Mouse (Mus musculus) ES-E14 (cell line): ENCODE measurements around the gene Proser2. TPM values are rescaled to one million over a fixed set of nuclear protein-coding genes. Genes with fewer than 3 reads are reported as not detected.

Experiments used
- DNase-seq: peaks from one replicate; pipeline ENCODE4 v3.0.0-alpha.2; 2013; ENCODE audit warnings: low read depth, low spot score
- H3K27ac ChIP-seq: 2 replicates; pipeline ENCODE4 v1.5.1; 2012; ENCODE audit warnings: low read depth, mild to moderate bottlenecking, low read length, moderate library complexity, mixed read lengths; ENCODE audit not compliant: poor library complexity, insufficient read depth, severe bottlenecking
- H3K36me3 ChIP-seq: 2 replicates; pipeline ENCODE4 v1.6.1; 2012; ENCODE audit warnings: mild to moderate bottlenecking, low read length, moderate library complexity, mixed read lengths; ENCODE audit not compliant: control insufficient read depth, poor library complexity, insufficient read depth, severe bottlenecking
- H3K4me1 ChIP-seq, 2 experiments: fragments of 150-350 bp in 1 of 2; sonication (generic) in 1 of 2; 2 replicates each; pipeline ENCODE4 v1.6.1; 2012; ENCODE audit warnings: low read length in 2 of 2, mild to moderate bottlenecking in 1 of 2, mixed read lengths in 1 of 2; ENCODE audit not compliant: control insufficient read depth in 2 of 2, insufficient read depth in 2 of 2, poor library complexity in 1 of 2
- H3K4me3 ChIP-seq, 2 experiments: fragments of 150-350 bp in 1 of 2; sonication (generic) in 1 of 2; 2 replicates each; pipeline ENCODE4 v1.5.1; 2012; ENCODE audit warnings: low read length in 2 of 2, low read depth in 1 of 2, mild to moderate bottlenecking in 1 of 2, mixed read lengths in 1 of 2; ENCODE audit not compliant: insufficient read depth in 1 of 2, poor library complexity in 1 of 2, severe bottlenecking in 1 of 2
- H3K9ac ChIP-seq: 2 replicates; pipeline ENCODE4 v1.6.1; 2012; ENCODE audit warnings: low read depth, mild to moderate bottlenecking, low read length, mixed read lengths; ENCODE audit not compliant: poor library complexity, insufficient read depth, severe bottlenecking
- H3K9me3 ChIP-seq: fragments of 150-350 bp; sonication (generic); 2 replicates; pipeline ENCODE4 v1.6.1; 2012; ENCODE audit warnings: low read depth, mild to moderate bottlenecking, low read length; ENCODE audit not compliant: control insufficient read depth, insufficient read depth
- CHD2 ChIP-seq: IDR thresholded peaks from 2 replicates; pipeline ENCODE4 v1.6.1; 2014; ENCODE audit warnings: mild to moderate bottlenecking, low read depth, low read length, inconsistent platforms
- HCFC1 ChIP-seq: IDR thresholded peaks from 2 replicates; pipeline ENCODE4 v1.6.1; 2012; ENCODE audit warnings: low read length, inconsistent platforms, borderline replicate concordance; ENCODE audit not compliant: insufficient read depth
- MAFK ChIP-seq: IDR thresholded peaks from 2 replicates; pipeline ENCODE4 v1.6.1; 2014; ENCODE audit warnings: mild to moderate bottlenecking, low read depth, low read length, inconsistent platforms; ENCODE audit not compliant: insufficient read depth
- ZC3H11A ChIP-seq: IDR thresholded peaks from 2 replicates; pipeline ENCODE4 v1.6.1; 2012; ENCODE audit warnings: low read depth, mild to moderate bottlenecking, inconsistent platforms, low read length, borderline replicate concordance
- ZNF384 ChIP-seq: IDR thresholded peaks from 2 replicates; pipeline ENCODE4 v1.6.1; 2012; ENCODE audit warnings: low read depth, low read length, inconsistent platforms
- in situ Hi-C, 2 experiments: fragments of 600-800 bp; cut with MboI; formaldehyde crosslinking; loops; one replicate each; pipeline ENCODE4 v1.15.1; 2025; ENCODE audit warnings: low sequenced_read_pairs in 2 of 2, inconsistent platforms in 1 of 2; ENCODE audit not compliant: unreplicated experiment in 2 of 2
- total RNA-seq: library from RNA; depleted of rRNA; stranded (reverse); fragments of 300-350 nt; gene quantifications from 2 replicates; pipeline ENCODE4 v1.2.3, GENCODE M21; 2012; rRNA removed

The Proser2 gene
- total RNA-seq, 1 experiment: 1.9 TPM

DNA sequence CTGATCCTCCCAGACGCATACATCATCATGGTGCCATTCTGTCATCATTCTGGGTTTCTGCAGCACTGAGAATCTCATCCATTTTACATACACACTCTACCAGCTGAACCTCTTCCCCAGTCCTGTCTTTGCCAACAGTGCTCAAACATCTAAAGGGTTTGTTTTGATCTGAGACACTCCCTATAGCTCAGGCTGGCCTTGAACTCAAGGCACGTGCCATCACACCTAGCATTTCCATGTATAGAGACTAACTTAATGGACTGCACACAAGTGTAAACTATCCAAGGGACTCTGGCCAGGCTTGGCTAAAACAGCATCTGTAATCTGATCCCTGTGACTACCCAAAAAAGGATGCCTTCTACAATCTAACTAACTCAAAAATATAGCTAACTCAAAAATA, 70.7 kb downstream of the Proser2 start:
- TF ChIP-seq MAFK (no peak), HCFC1 (no peak), CHD2 (no peak), ZNF384 (no peak), ZC3H11A (no peak)
- Histone ChIP-seq H3K27ac (no peak overlapping the region), H3K4me3 (no peak overlapping the region), H3K9ac (no peak overlapping the region), H3K9me3 (no peaks in the 10 kb centered on the region), H3K36me3 (peaks cover 10% of the 10 kb centered on the region), H3K4me1 (peaks cover 10 to 20% of the 10 kb centered on the region in 2 experiments)
- in situ Hi-C loops: no loop called here
- DNase-seq: no peak

DNA sequence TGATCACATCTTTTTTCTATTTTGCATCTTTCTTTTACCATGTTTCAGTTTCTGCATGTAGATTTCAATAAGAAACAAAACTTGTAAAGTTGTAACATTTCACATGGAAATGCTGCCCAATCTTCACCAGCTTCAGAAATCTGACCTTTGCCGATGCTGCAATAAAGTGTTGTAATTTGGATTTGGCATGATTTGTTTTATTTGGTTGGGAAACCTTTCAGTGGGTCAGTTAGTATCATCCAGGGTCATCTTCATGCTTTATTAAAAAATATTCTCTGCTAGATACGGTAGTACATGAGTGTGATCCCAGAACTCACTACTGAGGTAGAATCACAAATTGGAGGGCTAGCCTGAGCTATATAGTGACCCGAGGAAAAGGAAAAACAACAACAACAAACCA, 73.5 kb downstream of the Proser2 start:
- in situ Hi-C loops: no loop called here
- H3K36me3 ChIP-seq: peaks cover 24% of the 10 kb centered on the region

DNA sequence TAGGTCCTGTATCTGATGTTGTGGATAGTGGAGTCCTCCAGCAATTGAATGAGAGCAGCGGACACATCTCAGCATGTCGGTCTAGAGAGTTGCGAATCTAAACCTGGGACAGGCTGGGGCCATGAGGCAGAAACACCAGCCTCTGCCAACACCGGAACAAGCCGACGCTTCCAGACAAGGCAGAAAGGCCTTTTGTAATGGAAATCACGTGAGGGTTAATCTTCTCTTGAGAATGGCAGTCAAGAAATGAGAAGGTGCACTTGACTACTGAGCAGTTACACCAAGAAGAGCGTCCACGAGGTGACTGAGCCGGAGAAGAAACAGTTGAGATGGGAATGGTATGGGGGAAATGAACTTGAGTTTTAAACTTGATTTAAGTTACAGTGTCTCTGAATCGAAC, 74.5 kb downstream of the Proser2 start:
- Histone ChIP-seq H3K9ac (no peak overlapping the region), H3K27ac (no peak overlapping the region), H3K36me3 (peaks cover 28% of the 10 kb centered on the region), H3K4me1 (peaks cover 6 to 11% of the 10 kb centered on the region in 2 experiments), H3K4me3 (no peak overlapping the region), H3K9me3 (no peaks in the 10 kb centered on the region; the same call in 1 of the 2 replicates)
- DNase-seq: no peak
- in situ Hi-C loops: no loop called here
- TF ChIP-seq CHD2 (no peak), ZNF384 (no peak), MAFK (no peak)

More for the DNA sequence above, 73.5 kb downstream of the Proser2 start:
- H3K9ac ChIP-seq: no peak overlapping the region
- DNase-seq: no peak
- H3K9me3 ChIP-seq: no peaks in the 10 kb centered on the region; the same call in 1 of the 2 replicates
- TF ChIP-seq CHD2: no peak
- no peak for TF ChIP-seq ZC3H11A
- no peak for TF ChIP-seq MAFK
- no peak for TF ChIP-seq HCFC1
- no peak for TF ChIP-seq ZNF384
- no peak overlapping the region for H3K4me3 ChIP-seq
- H3K4me1 ChIP-seq: peaks cover 10 to 18% of the 10 kb centered on the region in 2 experiments
- no peak overlapping the region for H3K27ac ChIP-seq

DNA sequence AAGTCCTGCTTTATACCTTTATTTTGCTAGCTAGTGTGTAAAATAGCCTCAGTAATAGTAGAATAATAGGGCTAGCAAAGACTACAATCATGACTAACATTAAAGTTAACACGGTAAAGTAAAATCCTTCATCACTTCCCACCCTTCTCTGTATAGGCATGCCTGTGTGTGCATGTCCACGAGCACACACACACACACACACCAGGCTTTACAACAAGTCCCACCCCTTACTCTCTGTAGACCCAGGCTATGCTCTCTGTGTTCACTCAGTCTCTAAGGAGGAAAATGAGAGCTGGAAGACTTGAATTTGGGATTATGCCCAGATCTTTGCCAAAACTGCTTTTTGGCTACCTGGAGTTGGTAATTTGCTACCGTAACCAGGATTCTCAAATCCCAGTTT, 81.0 kb downstream of the Proser2 start:
- H3K36me3 ChIP-seq: peaks cover 25% of the 10 kb centered on the region
- no peaks in the 10 kb centered on the region; the same call in 1 of the 2 replicates for H3K9me3 ChIP-seq
- in situ Hi-C loops: no loop called here
- H3K4me3 ChIP-seq: no peak overlapping the region
- H3K27ac ChIP-seq: no peak overlapping the region
- peaks cover 2% of the 10 kb centered on the region in 2 experiments; a peak in 3 of 4 replicates for H3K4me1 ChIP-seq
- H3K9ac ChIP-seq: no peak overlapping the region
- TF ChIP-seq ZNF384 (no peak), CHD2 (no peak)
- no peak for DNase-seq

DNA sequence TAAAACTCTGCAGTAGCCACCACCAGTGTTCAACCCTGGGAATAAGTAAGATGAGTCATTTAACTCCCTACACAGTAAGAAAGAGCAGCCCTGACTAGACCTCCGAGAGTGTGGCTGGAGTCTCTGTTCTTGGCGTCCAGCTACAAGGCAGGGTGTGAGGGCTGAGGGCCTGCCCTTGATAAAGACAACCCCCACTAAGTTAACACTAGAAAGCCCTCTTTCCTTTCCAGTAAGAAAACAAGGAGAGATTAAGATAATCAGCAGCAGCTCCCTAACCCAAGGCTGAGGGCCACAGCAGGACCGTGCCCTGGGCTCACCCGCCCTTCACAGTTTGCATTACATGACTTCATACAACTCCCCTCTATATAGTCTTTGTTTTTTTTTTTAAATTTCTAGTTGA, 81.4 kb downstream of the Proser2 start:
- H3K9me3 ChIP-seq: no peaks in the 10 kb centered on the region; the same call in 1 of the 2 replicates
- H3K4me1 ChIP-seq: peaks cover 2% of the 10 kb centered on the region in 2 experiments; a peak in 3 of 4 replicates
- no peak for TF ChIP-seq ZC3H11A
- TF ChIP-seq HCFC1: no peak
- TF ChIP-seq MAFK: no peak
- no peak for TF ChIP-seq CHD2
- no peak for TF ChIP-seq ZNF384
- no peak overlapping the region for H3K27ac ChIP-seq
- H3K36me3 ChIP-seq: peaks cover 23% of the 10 kb centered on the region
- no peak overlapping the region for H3K4me3 ChIP-seq
- no peak for DNase-seq
- H3K9ac ChIP-seq: no peak overlapping the region
- in situ Hi-C loops: no loop called here

Other genes with a start within 250 kb of the Proser2 start
- gene Sec61a2, start 234.8 kb downstream of the Proser2 start, total RNA-seq: 56.1 and 71.1 TPM in 2 replicates
- gene Dhtkd1, start 187.4 kb downstream of the Proser2 start, total RNA-seq: 12.0 and 28.1 TPM in 2 replicates
- 14.6 and 18.6 TPM in 2 replicates for gene Upf2, start 178.7 kb downstream of the Proser2 start, total RNA-seq
- gene Echdc3, start 82.8 kb upstream of the Proser2 start, total RNA-seq: 2.0 and 2.2 TPM in 2 replicates
- 9.1 and 11.2 TPM in 2 replicates for gene Usp6nl, start 192.5 kb upstream of the Proser2 start, total RNA-seq